Mouse (Mus musculus) heart, postnatal 36 days (tissue): ENCODE data around the gene Akap4. TPM values are rescaled to one million over a fixed set of nuclear protein-coding genes. Genes with fewer than 3 reads are reported as not detected.

Experiments
- DNase-seq, 2 experiments: peaks; one replicate each; pipeline ENCODE4 v3.0.0; 2021 to 2022
- intact Hi-C: fragments of 180-260 bp; cut with DNase I; formaldehyde crosslinking; loops from one replicate; pipeline ENCODE4 v1.15.1; 2025
- total RNA-seq, 2 experiments: library from RNA; stranded (reverse); gene quantifications; 2 replicates each; pipeline ENCODE4 v1.2.3; 2021

Gene Akap4
- not detected for total RNA-seq

DNA sequence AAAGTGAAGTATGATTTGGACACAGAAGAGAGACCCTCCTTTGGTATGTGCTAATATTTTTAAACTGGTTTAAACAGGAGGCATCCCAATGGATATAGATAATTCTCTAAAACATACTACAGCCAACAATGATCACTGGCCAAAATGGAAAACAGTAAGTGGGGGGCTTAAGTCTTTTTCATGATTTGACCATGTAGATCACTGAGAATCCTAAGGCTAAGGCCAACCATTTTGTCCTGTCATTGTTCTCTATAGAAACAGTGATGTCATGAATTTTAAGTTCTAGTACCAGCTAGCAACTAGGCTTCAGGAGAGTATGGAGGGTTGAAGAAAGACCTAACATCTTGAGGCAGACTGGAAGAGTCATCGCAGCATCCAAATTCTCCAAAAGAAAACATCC lies at the start of gene Akap4:
Akap4 (plus strand) TSS at position 301 of the 400 bp plus-strand sequence.
- DNase-seq, result no peak
- intact Hi-C loops, result no loop called here

DNA sequence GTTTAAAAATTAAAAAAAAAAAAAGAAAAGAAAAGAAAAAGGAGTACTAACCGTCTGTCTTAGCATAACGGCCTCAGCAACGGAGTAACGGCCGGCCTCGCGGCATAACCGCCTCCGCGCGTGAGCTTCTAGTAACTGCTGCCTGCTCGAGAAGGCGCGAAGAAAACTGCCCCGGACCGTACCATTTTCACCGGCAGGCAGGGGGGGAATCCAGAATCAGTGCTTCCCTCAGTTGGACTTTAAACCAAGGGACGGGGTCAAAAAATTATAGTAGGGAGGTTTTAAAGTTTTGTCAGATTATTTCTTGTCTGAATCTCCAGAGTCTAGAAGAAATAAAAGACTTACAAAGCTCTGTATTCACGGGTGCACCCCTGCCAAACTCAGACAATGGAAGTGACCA lies 25.8 kb upstream of the Akap4 start, which contains the start of gene Ccnb3:
Ccnb3 (minus strand) TSS at position 101 of the 400 bp plus-strand sequence.
- DNase-seq, result no peak

DNA sequence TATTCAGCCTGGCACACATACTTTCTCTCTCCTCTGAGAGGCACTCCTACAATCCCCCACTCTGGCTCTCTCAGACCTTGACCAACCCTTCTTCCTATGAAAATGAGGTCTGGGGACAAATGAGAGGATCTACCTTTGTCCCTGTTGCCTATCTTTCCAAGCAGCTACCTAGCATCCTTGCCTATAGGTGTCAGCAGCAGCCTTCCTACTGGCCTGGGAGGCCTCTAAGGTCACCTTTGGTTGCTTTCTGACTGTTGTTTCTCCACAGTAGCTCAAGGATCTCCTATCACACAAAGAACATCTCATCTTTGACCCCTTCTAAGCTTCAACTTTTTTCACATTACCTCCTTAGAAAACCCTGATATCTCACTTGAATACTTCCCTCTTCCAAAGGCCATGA lies 10.3 kb upstream of the Akap4 start:
- DNase-seq, result no peak
- intact Hi-C loops, result no loop called here

More for the DNA sequence above, 25.8 kb upstream of the Akap4 start, which contains the start of gene Ccnb3:
- intact Hi-C loops, result no loop called here

DNA sequence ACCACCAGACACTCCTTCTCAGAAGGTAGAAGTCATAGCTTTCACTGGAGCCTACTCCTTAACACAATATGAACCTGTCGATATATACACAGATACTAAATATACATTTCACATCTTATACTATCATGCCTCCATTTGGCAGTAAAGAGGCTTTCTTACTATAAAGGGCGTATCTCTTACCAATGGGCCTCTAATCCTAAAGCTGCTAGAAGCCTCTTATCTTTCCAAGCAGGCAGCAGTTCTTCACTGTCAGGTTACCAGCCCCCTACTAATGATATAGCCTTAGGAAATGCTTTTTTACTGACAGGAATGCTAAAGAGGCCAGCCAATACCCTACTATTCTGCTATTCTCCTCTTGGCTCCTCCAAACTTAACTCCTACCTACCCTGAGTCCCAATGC lies 9.7 kb upstream of the Akap4 start:
- intact Hi-C loops, result no loop called here
- DNase-seq, result no peak

DNA sequence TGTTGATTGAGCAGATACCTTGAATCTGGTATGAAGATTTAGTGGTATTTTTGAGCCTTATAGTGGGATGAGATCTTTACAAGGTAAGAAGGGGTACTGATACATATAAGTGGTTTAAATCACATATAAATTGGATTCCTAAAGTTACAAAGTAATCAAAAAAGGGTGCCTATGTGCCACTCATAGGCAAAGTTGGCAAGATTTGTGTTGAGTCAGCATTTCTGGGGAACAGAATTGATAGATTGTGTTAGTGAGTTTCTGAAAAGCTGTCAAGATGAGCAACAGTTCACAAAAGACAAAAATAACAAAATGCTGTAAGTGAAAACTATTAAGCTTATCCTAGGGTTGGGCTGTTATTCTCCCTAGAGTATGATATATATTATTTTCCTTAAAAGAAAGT lies 3.2 kb upstream of the Akap4 start:
- intact Hi-C loops, result no loop called here
- no peak for DNase-seq

DNA sequence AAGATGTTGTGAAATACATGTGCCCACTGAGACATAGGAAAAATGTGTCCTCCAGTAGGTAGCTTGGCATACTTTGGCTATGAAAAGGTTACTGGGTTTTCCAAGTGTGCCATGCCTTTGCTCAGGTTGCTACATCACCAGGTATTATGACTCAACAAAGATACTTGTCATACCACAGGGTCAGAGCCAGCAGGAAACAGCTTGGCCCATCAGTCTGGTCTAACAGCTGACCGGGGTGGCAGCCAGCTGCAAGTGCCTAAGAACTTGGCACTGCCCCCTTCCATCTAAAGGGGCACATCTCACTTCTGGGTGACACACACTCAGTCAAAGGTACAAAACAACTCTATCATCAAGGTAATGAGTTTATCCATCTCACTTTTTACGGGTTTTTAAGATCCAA lies 683 bp downstream of the Akap4 start:
- intact Hi-C loops, result no loop called here
- no peak for DNase-seq

DNA sequence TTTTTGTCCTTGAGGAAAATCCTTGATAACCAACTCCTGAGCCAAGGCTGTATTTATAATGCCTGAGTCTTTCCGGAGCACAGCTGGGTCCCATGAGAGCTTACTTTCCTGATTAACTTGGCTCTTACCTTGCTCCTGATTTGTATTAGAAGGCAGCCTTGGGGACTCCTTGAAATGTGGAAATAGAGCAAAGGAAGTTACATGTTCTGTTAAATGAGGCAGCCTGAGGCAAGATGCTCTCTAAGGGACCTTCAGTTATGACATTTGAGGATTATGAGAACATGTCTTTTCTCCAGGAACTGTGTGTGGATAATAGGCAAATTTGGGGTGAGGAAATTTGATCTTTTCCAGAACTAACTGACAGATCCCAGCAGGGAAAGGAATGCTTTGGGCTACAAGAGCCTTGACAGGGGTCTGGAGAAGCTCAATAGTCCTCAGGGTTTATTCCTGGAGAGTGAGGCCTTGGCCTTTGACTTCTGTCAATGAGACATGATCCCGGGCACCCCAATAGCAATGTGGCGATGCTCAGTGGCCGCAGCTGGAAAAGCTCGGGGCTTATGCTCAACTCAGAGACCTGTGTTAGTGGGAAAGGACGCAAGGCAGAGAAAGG lies 12.6 kb downstream of the Akap4 start:
- no peak for DNase-seq

DNA sequence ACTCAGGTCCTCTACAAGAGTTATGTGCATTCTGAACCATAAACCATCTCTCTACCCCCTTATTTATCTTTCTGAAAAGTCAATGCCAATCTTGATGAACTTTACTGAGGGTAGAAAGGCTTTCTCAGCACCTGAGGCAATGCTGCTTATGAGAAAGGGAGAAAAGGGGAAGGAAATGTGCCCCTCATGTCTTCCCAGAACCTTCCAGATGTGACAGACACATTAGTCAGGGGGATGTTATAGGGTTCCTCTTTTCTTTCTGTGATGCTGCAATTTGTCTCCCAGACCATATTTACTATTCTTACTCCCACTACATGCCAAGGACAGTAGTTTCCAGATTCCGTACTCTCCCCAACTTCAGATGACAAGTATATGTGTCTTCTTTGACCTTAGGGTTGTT lies 18.6 kb downstream of the Akap4 start:
- DNase-seq, result no peak
- intact Hi-C loops, result no loop called here

More for the DNA sequence above, 12.6 kb downstream of the Akap4 start:
- intact Hi-C loops, result no loop called here

DNA sequence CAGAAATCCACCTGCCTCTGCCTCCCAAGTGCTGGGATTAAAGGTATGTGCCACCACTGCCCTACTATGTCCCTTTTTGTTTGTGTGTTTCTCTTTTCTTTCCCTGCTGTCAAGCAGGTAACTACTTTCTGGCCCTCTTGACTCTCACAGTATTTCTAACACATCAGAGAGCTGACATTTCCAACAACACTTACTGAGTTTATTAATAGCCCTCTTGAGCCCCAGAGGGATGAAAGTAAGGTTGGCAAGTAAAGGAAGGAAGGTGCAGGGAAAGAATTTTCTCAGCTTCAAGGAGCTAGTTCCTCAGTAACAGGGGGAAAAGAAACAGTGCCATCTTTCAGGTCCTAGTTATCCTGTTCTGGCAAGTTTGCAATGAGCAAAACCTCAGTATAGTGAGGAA lies 23.0 kb downstream of the Akap4 start:
- intact Hi-C loops, result no loop called here
- DNase-seq, result no peak

DNA sequence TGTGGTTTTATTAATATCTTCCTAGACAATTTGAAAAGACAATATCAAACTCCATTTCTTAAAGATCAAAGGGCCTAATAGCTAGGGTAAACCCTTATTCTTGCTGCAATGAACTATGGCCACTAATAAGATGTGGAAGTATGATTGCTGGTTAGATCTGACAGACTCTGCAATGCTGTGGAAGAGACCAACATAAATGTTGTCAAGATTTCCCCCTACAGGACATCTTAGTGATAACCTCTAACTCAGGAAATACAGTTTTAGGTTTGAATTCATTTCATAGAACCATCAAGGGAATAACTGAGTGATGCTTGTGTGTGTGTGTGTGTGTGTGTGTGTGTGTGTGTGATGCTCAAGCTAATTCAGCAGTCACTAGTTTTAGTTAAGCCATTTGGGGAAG lies 35.0 kb downstream of the Akap4 start:
- intact Hi-C loops, result no loop called here
- no peak for DNase-seq

DNA sequence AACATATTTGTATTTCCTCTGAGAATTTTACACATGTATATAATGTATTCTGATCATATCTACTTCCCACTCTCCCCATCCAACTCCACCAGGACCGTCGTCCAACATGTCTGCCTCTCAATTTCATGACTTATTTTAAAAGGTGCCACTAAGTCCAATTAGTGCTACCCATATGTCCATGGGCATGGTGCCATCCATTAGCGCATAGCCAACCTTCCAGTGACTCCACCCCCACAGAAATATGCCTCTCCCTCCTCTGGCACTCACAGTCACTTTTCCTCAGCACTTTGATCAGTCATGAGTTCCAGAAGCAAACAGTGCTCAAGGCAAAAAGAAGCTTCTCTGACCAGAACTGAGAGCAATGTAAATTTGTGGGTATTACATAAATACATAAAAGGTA lies 47.6 kb downstream of the Akap4 start:
- DNase-seq, result no peak
- intact Hi-C loops, result no loop called here

DNA sequence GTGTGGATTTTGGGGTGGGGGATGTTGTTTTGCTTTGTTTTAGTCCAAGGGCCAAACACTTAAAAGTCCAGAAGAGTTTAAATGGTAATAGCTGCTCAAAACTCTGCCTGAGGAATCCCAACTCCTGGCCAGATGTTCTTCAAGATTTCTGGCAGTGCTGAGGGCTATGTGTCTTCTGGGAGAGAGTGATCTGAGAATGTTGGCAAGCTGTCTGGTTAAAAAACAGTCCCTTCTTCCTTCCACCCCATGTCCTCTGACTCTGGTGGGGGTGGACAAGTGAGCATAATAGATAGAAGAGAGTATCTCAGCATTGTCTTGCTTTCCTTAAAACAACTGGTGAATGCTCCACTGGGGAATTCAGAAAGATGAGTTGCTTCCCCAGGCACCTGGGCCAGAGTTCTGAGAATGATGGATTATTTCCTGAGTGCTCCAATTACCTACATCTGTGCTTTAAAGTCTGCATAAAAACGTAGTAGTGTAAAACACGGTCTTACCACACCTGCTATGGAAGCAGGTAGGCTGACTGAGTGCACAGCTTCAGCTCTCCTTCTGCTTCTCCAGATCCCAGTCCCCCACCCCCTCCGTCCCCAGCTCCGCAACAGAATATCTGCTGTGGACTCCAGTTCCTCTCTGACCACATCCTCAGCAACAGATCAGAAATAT lies 54.4 kb downstream of the Akap4 start:
- DNase-seq, result no peak
- intact Hi-C loops, result no loop called here

Other genes starting within 250 kb of the Akap4 start
- not detected for gene Ccnb3, start 25.9 kb upstream of the Akap4 start, total RNA-seq